Mouse (Mus musculus): Measurements from ENCODE around the gene Med22.
A peak's percentile ranks its signal among the peaks of the same experiment; 100 is the strongest.

The Med22 gene

DNA sequence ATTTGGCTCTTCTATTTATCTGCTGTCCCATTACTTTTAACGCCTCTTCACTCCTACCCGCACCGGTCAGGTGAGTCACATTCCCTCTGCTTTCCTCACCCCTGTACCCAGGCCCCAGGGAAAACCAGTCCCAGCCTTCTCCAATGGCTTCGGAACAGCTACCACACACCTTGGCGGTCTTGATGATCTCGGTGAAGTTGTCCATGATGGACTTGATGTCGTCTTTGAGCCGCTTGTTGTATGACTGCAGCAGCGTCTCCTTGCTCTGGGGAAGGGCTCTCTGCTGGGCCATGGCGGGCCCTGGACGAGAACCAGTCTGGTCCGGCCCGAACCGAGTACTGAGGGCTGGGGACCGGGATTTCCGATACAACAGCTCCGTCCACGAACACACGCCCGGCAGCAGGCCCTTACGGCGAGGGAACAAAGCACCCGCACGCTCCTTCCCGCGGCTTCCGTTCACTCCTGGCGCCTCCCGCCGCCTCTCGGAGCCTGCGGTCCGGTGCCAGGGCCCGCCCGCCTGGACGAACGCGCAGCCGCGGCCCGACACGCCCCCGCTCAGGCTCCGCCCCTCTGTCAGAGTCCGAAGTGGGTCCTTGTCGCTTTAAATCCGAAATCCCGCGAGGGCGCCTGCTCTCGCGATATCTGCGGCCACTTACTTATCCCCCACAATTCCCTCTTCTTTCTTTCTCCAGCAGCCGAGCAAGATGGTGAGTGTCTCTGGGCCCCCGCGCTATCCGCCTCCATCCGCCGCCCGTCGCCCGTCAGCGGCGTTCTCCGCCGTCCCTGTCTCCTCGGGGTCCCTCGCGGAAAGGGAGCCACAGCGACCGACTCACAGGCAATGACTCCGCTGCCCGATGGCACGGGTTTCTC lies at the start of gene Med22, which contains the start of gene Rpl7a:
Gene Med22, minus strand, starts transcription at position 554 of the 870 bp plus-strand sequence.
Gene Rpl7a, plus strand, starts transcription at position 641 of the 870 bp plus-strand sequence.
- DNase-seq (ENCODE audit: low spot score in 2 of 2) = peak; percentile 100

DNA sequence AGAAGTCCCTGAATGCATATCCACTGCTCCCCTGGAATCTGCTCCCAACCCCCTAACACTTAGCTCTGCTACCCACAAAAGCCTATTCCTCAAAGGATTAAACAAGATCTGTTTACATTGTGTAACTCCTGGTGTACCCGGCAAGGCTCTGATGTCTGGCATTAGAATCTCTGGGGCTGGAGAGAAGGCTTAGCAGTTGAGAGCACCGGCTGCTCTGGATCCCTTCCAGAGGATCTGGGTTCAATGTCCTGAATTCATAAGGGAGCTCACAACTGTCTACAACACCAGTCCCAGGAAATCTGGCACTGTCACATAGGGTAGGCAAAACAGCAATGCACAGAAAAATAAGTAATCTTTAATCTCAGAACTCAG lies 47.0 kb upstream of the Med22 start:
- DNase-seq (ENCODE audit: low spot score in 2 of 2) = no peak

DNA sequence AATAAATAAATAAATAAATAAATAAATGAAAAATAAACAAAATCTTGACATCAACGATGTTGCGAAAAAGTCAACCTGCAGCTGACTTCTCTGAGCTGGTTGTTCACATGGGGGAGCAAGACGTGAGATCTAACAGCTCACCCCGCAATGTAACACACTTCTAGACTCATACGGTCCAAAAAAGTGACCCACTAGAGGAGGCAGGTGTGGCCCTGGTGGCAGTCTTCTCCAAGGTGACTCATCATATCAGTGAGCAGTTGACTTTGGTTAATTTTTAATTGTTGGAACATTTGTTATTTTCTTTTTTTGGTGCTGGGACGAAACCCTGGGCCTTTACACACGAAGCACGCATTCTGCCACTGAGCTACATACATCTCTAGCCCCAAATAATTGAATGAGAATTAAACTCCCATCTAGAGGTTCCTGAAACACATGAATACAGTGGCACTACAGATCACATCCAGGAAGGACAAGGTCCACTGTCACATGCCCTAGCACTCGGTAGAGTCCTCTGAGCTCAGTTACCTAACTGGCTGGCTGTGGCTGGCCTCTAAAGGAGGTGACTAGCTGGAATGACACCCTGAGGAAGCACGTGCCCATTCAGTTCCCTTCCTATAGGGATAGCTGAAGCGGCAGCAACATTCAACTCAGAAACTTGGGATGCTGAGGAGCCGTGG lies 46.5 kb upstream of the Med22 start:
- DNase-seq (ENCODE audit: low spot score in 2 of 2) = no peak

DNA sequence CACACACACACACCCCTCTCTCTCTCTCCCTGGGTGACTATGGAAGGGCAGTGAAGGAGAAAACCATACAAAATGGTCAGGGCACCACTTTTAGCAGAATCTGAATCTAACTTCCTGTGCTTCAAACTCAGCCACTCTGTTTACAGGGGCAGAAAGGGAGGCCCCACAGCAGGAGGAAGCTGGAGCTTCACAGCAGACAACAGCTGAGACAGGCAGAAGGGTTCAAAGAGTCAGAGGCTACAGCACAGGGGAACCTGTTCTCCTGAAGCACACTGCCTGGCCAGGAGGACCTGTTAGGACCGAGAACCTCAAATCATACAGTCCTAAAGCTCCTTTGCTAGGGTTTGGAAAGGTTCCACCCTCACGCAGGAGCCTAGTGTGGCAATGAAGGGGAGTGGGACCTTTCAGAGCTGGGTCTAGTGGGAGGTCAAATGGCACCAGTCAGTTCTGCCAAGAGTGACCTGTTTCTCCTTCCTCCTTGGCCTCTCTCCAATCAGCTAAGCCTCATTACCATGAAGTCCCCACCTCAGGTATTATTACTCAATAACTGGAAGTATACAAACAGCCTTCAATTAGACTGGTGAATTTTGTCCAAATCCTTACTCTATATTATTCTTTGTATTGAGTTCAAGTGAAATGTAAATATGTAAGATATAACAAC lies 44.4 kb upstream of the Med22 start:
- no peak for DNase-seq (ENCODE audit: low spot score in 2 of 2)

DNA sequence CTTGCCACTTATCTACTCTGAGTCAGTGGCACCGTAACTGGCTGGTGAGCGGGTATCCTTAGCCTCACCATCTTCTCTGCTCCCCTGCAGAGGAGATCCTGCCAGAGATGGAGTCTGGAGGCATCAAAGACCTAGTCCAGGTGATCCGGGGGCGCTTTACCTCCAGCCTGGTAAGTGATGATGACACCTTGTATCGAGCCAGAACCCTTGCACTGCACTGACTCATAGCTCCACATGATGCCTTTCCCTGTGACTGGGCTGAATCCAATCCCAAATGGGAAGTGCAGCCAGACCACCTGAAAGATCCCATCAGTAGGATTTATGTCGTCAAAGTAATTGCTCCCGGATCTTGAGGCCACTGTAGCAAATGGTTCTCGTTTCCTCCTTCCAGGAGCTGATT lies 42.4 kb upstream of the Med22 start:
- DNase-seq (ENCODE audit: low spot score in 2 of 2) = no peak

DNA sequence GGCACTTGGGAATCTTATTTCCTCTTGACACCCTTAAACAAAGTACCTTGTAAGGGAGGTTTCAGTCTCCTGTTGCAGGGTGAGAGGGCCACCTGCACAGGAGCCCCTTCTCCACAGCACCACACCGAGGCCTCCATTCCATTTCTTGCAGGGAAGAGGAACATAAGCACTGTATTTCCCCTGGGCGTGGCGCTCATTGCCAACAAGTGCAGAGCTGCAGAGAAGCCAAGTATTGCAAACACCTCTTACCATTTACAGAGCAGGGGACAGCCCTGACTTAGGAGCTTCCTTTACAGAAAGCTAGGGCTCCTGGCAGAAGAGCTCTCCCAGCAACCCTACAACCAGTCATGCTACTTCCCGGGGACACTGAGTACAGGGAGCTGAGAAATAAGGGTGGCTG lies 41.7 kb upstream of the Med22 start:
- no peak for DNase-seq (ENCODE audit: low spot score in 2 of 2)

DNA sequence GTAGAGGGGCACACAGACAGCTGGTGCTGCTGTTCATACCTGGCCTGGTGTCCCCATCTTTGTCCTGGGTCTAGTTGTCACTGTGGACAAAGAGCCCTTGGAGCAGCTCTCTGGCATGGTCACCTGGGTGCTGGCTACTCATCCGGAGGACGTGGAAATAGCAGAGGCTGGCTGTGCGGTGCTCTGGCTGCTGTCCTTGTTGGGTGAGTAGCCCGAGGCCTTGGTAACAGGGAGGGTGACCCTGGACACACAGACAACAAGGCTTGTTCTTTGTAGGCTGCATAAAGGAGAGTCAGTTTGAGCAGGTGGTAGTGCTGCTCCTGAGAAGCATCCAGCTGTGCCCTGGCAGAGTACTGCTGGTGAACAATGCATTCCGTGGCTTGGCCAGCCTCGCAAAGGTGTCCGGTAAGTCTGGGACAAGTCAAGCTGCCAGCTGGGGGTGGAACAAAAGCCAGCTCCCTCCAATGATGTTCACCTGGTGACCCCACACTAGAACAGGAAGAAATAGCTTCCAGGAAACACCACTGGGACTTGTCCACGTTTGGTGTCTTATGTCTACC lies 40.9 kb upstream of the Med22 start:
- no peak for DNase-seq (ENCODE audit: low spot score in 2 of 2)

DNA sequence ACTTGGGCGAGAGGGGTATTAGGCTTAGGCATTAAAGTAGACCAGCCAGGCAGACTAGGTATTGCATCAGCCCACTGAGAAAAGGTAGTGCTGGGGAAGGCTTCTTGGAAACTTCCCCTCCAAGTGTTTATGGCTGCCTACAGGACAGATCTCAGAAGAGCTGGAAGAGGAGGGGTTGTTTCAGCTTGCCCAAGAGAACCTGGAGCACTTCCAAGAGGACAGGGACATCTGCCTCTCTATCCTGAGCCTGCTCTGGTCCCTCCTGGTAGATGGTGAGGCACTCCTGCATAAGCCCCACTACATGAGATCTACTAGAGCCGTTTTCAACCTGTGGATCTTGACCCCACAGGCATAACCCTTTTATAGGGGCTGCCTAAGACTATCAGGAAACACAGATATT lies 39.9 kb upstream of the Med22 start:
- no peak for DNase-seq (ENCODE audit: low spot score in 2 of 2)

DNA sequence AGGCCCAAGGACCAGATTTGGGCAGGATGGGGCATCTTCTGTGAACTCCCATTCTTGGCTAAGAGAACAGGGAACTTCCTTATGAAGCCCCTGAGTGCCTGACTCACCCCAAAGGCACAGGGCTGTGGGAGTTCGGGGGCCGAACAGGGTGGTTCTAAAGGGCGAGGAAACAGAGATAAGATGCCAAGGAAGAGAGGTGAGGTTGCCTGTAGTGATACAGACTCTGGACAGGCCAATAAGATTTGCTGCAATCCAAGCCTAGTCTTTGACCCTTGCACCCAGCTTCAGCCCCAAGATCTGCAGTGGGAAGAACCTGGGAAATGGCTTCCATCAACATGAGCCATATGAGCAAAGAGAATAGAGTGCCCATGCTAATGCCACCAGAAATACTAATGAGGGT lies 32.8 kb upstream of the Med22 start:
- DNase-seq (ENCODE audit: low spot score in 2 of 2) = no peak

DNA sequence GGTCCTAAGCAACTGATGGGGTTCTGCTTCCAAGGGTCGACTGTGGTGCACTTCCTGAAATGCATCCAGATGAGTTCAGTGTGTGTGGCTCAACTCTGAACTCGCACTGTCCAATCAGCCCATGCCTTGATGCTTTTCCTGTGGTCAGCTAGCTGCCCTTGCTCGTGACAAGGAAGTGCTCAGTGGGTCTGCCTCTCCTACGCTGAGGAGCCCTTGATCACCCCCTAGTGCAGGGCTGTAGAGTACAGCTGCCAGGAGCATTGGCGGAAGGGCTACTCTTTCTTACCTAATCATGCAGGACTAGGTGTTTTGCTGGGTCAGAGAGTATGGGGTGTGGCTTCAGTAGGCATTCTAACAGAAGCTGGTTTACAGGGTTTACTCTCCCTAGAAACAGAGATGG lies 31.1 kb upstream of the Med22 start:
- DNase-seq (ENCODE audit: low spot score in 2 of 2) = no peak

DNA sequence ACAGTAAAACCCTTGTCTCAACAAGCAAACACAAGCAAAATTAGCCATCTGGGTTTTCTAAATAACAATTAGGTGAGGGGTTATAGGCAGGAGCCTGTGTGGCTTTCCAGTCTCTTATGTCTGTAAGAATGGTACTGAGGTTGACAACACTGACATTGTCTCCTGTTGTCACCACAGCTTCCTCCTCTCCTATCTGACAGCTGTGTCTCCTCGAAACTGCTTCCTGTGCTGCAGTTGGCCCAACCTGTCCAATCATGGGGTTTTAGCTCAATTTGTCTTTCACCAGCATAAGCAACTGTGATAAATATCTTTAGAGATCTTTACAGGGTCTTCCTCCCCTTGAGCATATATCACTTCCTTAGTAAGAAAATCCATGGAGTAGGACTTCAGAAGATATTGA lies 25.9 kb upstream of the Med22 start:
- DNase-seq (ENCODE audit: low spot score in 2 of 2) = no peak

DNA sequence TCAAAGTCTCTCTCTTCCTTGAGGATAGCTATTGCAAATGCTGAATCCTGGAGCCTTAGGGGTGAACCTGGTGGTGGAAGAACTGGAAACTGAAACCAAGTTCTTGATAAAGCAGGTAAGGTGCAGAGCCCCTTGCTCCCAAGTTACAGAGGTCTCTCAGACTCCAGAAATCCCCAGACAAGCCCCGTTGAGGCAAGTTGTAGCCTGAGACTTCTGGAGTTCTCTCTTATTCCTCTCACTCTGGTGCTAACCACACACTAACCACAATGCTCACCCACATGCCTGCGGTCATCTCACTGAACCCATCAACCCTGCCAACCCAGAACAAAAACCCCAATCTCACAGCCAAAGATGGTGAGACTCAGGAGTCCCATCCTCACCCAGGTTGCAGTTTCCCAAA lies 24.8 kb upstream of the Med22 start:
- DNase-seq (ENCODE audit: low spot score in 2 of 2) = no peak

DNA sequence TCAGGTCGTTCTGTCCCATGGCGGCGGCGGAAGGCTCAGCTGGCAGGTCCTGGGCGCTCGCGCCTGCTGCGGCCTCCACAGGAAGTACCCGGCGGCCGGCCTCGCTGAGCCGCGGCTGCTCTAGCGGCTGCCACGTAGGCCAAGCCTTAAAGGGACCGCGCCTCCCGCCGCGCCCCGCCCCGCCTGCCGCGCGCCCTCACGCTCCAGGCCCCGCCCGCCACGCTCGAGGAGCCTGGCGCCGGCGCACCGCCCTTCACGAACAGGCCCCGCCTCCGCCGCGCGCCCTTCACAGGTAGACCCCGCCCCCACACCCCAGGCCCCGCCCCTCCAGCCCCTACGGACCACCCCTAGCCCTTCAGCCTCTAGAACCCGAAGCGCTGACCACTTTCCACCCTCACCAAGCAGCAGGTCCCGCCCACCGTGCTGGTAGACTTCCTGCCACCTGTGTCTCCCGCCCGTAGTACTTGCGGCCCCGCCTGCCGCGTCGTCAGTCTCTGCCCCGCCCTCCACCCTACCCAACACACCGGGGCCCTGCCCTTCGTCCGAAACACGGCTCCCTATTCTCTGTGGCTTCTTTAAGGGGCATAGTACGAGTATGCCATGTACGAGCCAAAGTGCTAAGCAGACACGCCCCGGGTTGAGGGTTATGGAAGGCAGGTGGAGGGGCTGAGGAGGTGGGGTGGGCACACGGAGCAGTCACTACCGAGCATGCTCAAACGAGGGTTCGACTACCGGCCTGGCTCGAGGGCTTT lies 23.0 kb upstream of the Med22 start, which contains the start of the genes Surf4 and Stkld1:
Gene Surf4, minus strand, starts transcription at position 625 of the 752 bp plus-strand sequence.
Gene Stkld1, plus strand, starts transcription at position 744 of the 752 bp plus-strand sequence.
- DNase-seq (ENCODE audit: low spot score in 2 of 2) = peak; percentile 85 to 92

DNA sequence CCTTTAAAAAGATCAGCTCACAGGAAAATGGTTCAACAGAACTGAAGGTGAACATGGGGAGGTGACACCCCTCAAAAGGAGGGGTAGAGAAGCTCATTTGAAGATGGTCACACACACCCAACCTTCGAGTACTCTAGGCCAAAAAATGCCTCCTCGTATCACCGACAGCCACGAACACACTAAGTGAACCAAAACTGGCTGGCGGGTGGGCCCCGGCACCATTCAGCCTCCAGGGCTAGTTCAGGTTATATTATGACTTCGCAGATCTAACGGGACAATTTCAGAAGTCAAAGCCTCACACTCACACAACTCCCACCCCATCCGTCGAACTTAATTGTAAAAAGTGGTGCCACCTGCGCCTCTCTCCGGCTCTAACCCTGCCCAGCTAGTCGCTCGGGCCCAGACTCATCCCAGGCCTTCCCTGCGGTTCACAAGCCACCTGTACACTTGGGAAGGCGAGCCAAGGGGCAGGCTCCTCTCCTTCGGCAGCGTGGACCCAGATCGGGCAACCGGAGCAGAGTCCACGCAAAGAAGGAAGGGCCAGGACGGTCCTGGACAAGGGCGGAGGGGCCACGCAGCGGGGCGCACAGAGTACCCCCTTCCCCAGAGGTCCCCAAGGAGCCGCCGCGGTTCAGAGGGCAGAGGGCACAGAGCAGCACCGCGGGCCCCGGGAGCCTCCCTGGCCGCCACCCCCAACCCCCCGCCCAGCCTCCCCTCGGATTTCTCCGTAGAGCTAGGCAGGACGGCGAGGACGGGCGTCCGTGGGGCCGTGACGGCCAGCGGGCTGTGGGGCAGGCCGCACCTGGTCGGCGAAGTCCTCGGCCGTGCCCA lies 22.2 kb upstream of the Med22 start:
- no peak for DNase-seq (ENCODE audit: low spot score in 2 of 2)

DNA sequence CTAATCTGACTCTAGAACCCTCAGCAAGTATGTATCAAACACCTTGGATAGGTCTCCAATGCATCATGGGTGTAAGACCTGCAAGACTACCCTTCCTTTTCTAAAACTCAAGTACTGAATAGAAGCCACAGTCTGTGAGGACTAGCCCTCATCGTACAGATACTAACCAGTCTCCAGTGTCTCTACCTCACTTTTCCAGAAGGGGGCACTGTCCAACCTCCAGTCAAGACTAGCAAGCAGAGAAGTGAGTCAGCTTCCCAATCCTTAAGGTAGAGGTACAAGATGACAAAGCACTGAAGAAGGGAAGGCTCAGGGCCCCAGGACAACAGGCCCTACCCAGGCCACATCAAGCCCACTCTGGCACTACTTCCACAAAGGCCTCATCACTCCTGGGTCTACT lies 19.9 kb upstream of the Med22 start:
- peak; percentile 79 to 82 for DNase-seq (ENCODE audit: low spot score in 2 of 2)

DNA sequence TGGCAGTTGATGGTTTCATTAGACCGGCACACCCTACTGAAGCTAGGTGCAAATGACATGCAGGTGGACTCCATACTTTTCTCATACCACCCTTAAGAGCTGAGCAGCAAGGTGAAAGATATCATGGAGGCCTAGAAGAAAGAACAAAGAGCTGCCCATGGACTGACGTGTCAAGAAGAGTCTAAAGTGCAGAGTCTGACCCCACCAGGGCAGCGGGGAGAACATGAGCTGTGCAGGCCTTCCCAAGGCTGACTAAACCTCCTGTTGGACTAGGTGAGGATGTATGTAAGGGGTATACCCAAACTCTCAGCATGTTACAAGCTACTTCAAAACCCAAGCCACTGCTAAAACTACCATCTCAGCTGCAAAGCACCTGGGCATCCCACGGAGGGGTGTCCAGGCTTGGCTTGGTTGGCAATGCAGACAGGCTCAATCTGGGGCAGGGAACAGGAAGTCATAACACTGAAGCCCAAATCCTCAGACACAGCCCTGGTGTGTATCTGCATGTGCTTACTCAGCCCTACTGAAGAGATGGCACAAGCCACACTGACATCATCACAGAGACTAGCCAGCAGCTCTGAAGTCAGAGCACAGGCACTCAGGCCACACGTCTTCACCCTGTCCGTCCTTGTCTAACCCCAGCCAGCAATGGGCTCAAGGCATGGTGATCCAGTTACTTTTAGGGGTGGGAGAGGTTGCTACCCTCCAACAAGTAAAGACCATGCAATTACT lies 17.4 kb upstream of the Med22 start:
- no peak for DNase-seq (ENCODE audit: low spot score in 2 of 2)

DNA sequence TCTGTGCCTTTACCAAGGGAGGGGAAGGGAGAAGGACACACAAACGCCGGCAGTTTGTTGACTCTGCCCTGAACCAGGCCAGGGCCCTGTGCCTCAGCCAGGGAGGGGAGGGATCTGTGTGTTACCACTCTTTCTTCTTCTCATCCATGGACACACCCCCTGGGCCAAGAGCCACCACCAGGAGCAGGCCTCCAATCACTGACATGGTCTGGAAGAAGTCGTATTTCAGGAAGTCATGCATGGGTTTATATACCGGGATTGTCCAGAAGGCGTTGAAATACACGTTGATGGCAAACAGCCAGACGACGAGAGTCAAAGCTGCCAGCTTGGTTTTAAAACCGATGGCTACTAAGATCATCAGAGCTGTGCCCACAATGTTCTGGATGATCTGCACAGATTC lies 11.3 kb upstream of the Med22 start:
- DNase-seq (ENCODE audit: low spot score in 2 of 2) = no peak

DNA sequence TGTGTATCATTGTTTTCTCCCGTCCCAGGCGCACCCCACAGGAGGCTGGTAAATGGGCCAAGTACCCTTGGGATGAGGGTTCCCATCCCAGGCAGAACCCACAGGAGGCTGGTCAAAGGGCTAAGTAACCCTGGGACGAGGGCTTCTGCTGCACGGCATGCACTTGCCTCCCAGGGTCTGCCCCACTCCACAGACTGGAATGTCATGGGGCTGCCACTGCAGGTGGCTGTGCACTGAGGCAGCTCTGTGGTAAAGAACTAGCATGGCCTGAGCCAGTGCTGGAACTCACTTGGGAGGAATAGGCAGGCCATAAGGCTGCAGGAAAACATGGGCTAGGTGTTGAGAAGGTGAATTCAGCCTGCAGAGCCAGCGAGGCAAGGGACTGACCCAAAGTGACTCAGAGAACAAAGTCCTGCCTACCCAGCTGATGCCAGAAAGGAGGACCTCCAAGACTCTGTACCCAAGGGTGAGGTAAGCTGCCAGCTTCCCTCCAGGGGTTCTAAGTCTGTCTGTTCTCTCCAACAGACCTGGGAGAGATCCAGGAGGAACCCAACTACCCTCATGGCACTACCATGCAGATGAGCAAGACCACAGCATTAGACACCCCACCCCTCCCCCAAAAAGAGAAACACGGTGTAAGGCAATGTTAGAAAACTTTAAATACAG lies 9.8 kb upstream of the Med22 start:
- DNase-seq (ENCODE audit: low spot score in 2 of 2) = no peak

DNA sequence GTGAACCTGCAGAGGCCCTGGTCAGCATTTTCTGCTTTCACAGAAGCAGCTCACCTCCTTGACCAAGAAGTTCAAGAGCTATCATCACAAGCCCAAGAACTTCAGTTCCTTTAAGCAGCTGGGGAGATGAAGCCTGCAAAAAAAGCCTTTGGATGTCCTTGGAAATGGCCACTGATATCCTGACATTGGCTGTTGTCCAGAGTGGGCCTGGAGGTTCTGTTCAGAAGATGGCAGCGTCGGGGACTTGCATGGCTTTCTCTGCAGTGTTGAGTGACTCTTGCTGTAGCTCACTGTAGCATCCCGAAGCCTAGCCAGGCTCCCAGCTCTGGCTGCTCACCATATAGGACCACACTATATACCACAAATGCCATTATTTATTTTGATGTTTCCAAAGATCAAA lies 9.2 kb upstream of the Med22 start:
- DNase-seq (ENCODE audit: low spot score in 2 of 2) = no peak

Measured in right cerebral cortex, adult 2 months (tissue).